In genomic region chr4:111181478-111181877, GRCm38 (mm10) we compare ENCODE assay signal across 24 mouse cellular contexts.
DNase-seq lines count a peak whose midpoint lies in the region; ATAC-seq and TF ChIP-seq lines count a peak whose summit lies in the region.
"Had no signal": no experiment of that assay in that cellular context is flagged by ENCODE, and none has a peak within 500 bp of the region (broad histone marks: within the 10 kb centered on the region; RNA-seq: fewer than 3 reads in every experiment).

No protein-coding gene starts in this region.

- no peak for TF ChIP-seq CTCF in layer of hippocampus, adult 2 months (conservative IDR thresholded peaks at IDR 0.05)

- H3K4me3 ChIP-seq in embryonic facial prominence, embryonic 13.5 days: no peak overlapping the region
- no peak overlapping the region for H3K4me3 ChIP-seq in embryonic facial prominence, embryonic 10.5 days
- no peak overlapping the region for H3K4me3 ChIP-seq in layer of hippocampus, adult 2 months
- no peak overlapping the region for H3K4me3 ChIP-seq in embryonic facial prominence, embryonic 14.5 days (ENCODE audit: low read depth, low read length)
- H3K4me3 ChIP-seq: forebrain, embryonic 12.5 days; gastrocnemius, adult 2 months; hindbrain, embryonic 12.5 days had no signal

- peak overlapping the region; percentile 39; the same call in 1 of the 2 replicates for H3K27ac ChIP-seq in embryonic facial prominence, embryonic 13.5 days
- no peak overlapping the region for H3K27ac ChIP-seq in embryonic facial prominence, embryonic 10.5 days (replicated peaks)
- no peak overlapping the region for H3K27ac ChIP-seq in layer of hippocampus, adult 2 months
- 0 out of 2 replicates have a peak overlapping the region, but pooled peaks have one; percentile 48 for H3K27ac ChIP-seq in embryonic facial prominence, embryonic 14.5 days (replicated peaks; ENCODE audit: low read depth, low read length)
- H3K27ac ChIP-seq: forebrain, embryonic 12.5 days; gastrocnemius, adult 2 months; hindbrain, embryonic 12.5 days had no signal

- no peaks in the 10 kb centered on the region for H3K9me3 ChIP-seq in embryonic facial prominence, embryonic 13.5 days
- no peaks in the 10 kb centered on the region for H3K9me3 ChIP-seq in embryonic facial prominence, embryonic 10.5 days
- no peaks in the 10 kb centered on the region for H3K9me3 ChIP-seq in embryonic facial prominence, embryonic 14.5 days (ENCODE audit: control insufficient read depth, low read length)
- H3K9me3 ChIP-seq: forebrain, embryonic 12.5 days; G1E; hindbrain, embryonic 12.5 days had no signal

- ATAC-seq in embryonic facial prominence, embryonic 13.5 days (ENCODE audit: insufficient number of reproducible peaks, insufficient read depth, low FRiP score, low TSS enrichment, low read depth): no peak
- ATAC-seq in embryonic facial prominence, embryonic 14.5 days (ENCODE audit: low read depth): no peak
- ATAC-seq: CD4-positive, CD25-positive, alpha-beta regulatory T cell, adult 4 months; hindbrain, embryonic 16.5 days; inflammation-experienced regulatory T-cells, adult 6 months had no signal

- H3K36me3 ChIP-seq in embryonic facial prominence, embryonic 13.5 days: no peaks in the 10 kb centered on the region
- H3K36me3 ChIP-seq in embryonic facial prominence, embryonic 10.5 days (replicated peaks): no peaks in the 10 kb centered on the region
- H3K36me3 ChIP-seq in embryonic facial prominence, embryonic 14.5 days (ENCODE audit: control insufficient read depth, insufficient read depth, low read length): no peaks in the 10 kb centered on the region
- H3K36me3 ChIP-seq: forebrain, embryonic 12.5 days; G1E; hindbrain, embryonic 12.5 days had no signal

- WGBS in embryonic facial prominence, embryonic 13.5 days: 41% methylated on average over 2 of the region's 2 CpGs
- WGBS in embryonic facial prominence, embryonic 10.5 days: 83% methylated on average over 2 of the region's 2 CpGs
- WGBS in embryonic facial prominence, embryonic 14.5 days: 53% methylated on average over 2 of the region's 2 CpGs

- H3K27me3 ChIP-seq in embryonic facial prominence, embryonic 13.5 days: no peaks in the 10 kb centered on the region
- H3K27me3 ChIP-seq in embryonic facial prominence, embryonic 10.5 days (replicated peaks; ENCODE audit: low read depth, poor library complexity, severe bottlenecking): no peaks in the 10 kb centered on the region
- no peaks in the 10 kb centered on the region for H3K27me3 ChIP-seq in embryonic facial prominence, embryonic 14.5 days (replicated peaks; ENCODE audit: control insufficient read depth, insufficient read depth, low read length)
- H3K27me3 ChIP-seq: forebrain, embryonic 12.5 days; hindbrain, embryonic 12.5 days had no signal

- H3K4me1 ChIP-seq in embryonic facial prominence, embryonic 13.5 days: no peaks in the 10 kb centered on the region
- no peaks in the 10 kb centered on the region for H3K4me1 ChIP-seq in embryonic facial prominence, embryonic 10.5 days
- H3K4me1 ChIP-seq in embryonic facial prominence, embryonic 14.5 days (ENCODE audit: control insufficient read depth, insufficient read depth, low read length): no peaks in the 10 kb centered on the region
- H3K4me1 ChIP-seq: forebrain, embryonic 12.5 days; hindbrain, embryonic 12.5 days had no signal

- intact Hi-C loops in left cerebral cortex, postnatal 36 days (cut with DNase I): no loop called here

- no peak overlapping the region for H3K9ac ChIP-seq in embryonic facial prominence, embryonic 13.5 days
- no peak overlapping the region for H3K9ac ChIP-seq in embryonic facial prominence, embryonic 14.5 days (ENCODE audit: low read depth, low read length)
- H3K9ac ChIP-seq: forebrain, embryonic 12.5 days; hindbrain, embryonic 12.5 days had no signal

- no peak for DNase-seq in embryonic facial prominence, embryonic 10.5 days (ENCODE audit: low spot score)
- peak; percentile 5 to 10 for DNase-seq in layer of hippocampus, adult 2 months (ENCODE audit: low spot score in 2 of 2)
- DNase-seq in layer of hippocampus, adult 11-12 months (ENCODE audit: low spot score): no peak
- peak; percentile 1 to 26 for DNase-seq in left cerebral cortex, adult 9 months (ENCODE audit: low spot score in 2 of 2)
- no peak for DNase-seq in left cerebral cortex, postnatal 36 days (ENCODE audit: low spot score in 2 of 2)
- DNase-seq in embryonic facial prominence, embryonic 14.5 days (ENCODE audit: low spot score): peak; percentile 42
- DNase-seq in spleen, postnatal 4 days (ENCODE audit: low spot score in 2 of 2): no peak
- DNase-seq: adrenal gland, adult 8-10 months; adrenal gland, postnatal 36 days; B cell, adult 2 months; cerebellum, adult 11-12 months; cerebellum, adult 9-11 months; cerebellum, postnatal 36 days; gastrocnemius, adult 2 months; gastrocnemius, postnatal 25 days; heart, postnatal 10 days; heart, postnatal 4 days had no signal

- H3K4me2 ChIP-seq in embryonic facial prominence, embryonic 13.5 days: no peak overlapping the region
- H3K4me2 ChIP-seq in embryonic facial prominence, embryonic 14.5 days (ENCODE audit: low read depth, low read length): no peak overlapping the region
- H3K4me2 ChIP-seq: forebrain, embryonic 12.5 days; hindbrain, embryonic 12.5 days had no signal

Comparison
In these comparisons a context has a peak if more than half of its experiments do, and no peak if none do; other contexts are left out.
1. H3K27ac ChIP-seq: peak in embryonic facial prominence, embryonic 13.5 days (single experiment) and embryonic facial prominence, embryonic 14.5 days (single experiment); none in embryonic facial prominence, embryonic 10.5 days (single experiment) and layer of hippocampus, adult 2 months (single experiment).
2. DNase-seq: peak in layer of hippocampus, adult 2 months (2 of 2), left cerebral cortex, adult 9 months (2 of 2) and embryonic facial prominence, embryonic 14.5 days (single experiment); none in embryonic facial prominence, embryonic 10.5 days (single experiment), layer of hippocampus, adult 11-12 months (single experiment), left cerebral cortex, postnatal 36 days (0 of 2) and spleen, postnatal 4 days (0 of 2).